Mouse (Mus musculus): ENCODE results near the gene Gm49450.

DNA sequence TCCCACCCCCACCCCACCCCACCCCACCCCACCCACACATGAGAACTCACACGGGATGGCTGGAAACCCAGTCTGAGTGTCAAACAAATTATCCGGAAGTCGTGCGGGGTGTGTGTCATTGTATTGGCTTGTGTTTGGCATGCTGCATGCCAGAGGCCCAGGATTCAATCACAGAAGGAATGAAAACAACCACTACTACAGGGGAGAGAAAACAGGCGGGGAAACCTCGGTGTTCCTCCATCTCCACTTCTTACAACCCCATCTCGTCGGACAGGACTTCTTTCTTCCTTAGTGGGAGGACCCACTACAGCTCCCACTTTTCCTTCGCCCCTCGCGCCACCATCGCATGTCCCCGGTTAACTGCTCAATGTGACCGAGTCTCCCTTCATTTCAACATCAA lies 36.3 kb downstream of the Gm49450 start:
- TF ChIP-seq POLR2A (IDR thresholded peaks at IDR 0.05; ENCODE audit: low read depth, low read length) (no peak), CTCF (IDR thresholded peaks at IDR 0.05; ENCODE audit: borderline replicate concordance, insufficient read depth, low read length) (no peak)
